Mouse (Mus musculus) MEL (cell line): ENCODE measurements at regions not wholly inside any gene's neighbourhood (a gene's known extent, or its start where the extent isn't known, plus 50 kb on each side); places are given as distances from the start of the nearest gene placed in this dataset.

Experiments
- DNase-seq: peaks from one replicate; pipeline ENCODE4 v3.0.0; 2011; ENCODE audit warnings: low read depth, low spot score
- H3K27ac ChIP-seq: 2 replicates; pipeline ENCODE4 v1.5.1; 2012; ENCODE audit warnings: low read depth, mild to moderate bottlenecking, control low read depth, low read length, moderate library complexity; ENCODE audit not compliant: control insufficient read depth
- H3K27me3 ChIP-seq, 2 experiments: fragments of 150-350 bp in 1 of 2; sonication (generic) in 1 of 2; 2 replicates each; pipeline ENCODE4 v1.6.1; 2012; ENCODE audit warnings: low read length in 2 of 2, mild to moderate bottlenecking in 2 of 2, improper control_type of control experiment in 1 of 2, moderate library complexity in 1 of 2; ENCODE audit not compliant: insufficient read depth in 2 of 2, control insufficient read depth in 1 of 2
- H3K36me3 ChIP-seq, 2 experiments: 2 replicates each; pipeline ENCODE4 v1.6.1; 2012 to 2014; ENCODE audit warnings: low read length in 2 of 2, improper control_type of control experiment in 1 of 2, inconsistent platforms in 1 of 2, mild to moderate bottlenecking in 1 of 2; ENCODE audit not compliant: insufficient read depth in 2 of 2, control insufficient read depth in 1 of 2
- H3K4me1 ChIP-seq, 2 experiments: fragments of 150-350 bp in 1 of 2; sonication (generic) in 1 of 2; 2 replicates each; pipeline ENCODE4 v1.6.1; 2012; ENCODE audit warnings: low read length in 2 of 2, improper control_type of control experiment in 1 of 2, mild to moderate bottlenecking in 1 of 2; ENCODE audit not compliant: insufficient read depth in 2 of 2, control insufficient read depth in 1 of 2
- H3K4me3 ChIP-seq, 2 experiments: fragments of 150-350 bp in 1 of 2; sonication (generic) in 1 of 2; 2 replicates each; pipeline ENCODE4 v1.5.1; 2012; ENCODE audit warnings: low read depth in 2 of 2, low read length in 2 of 2, mild to moderate bottlenecking in 2 of 2, moderate library complexity in 2 of 2, control low read depth in 1 of 2, improper control_type of control experiment in 1 of 2; ENCODE audit not compliant: control insufficient read depth in 1 of 2, insufficient read depth in 1 of 2
- H3K79me2 ChIP-seq: 2 replicates; pipeline ENCODE4 v1.6.1; 2012; ENCODE audit warnings: mild to moderate bottlenecking, low read length, moderate library complexity; ENCODE audit not compliant: control insufficient read depth, poor library complexity, insufficient read depth
- H3K9ac ChIP-seq: 2 replicates; pipeline ENCODE4 v1.6.1; 2012; ENCODE audit warnings: low read depth, mild to moderate bottlenecking, control low read depth, low read length, moderate library complexity; ENCODE audit not compliant: control insufficient read depth, poor library complexity, severe bottlenecking
- H3K9me3 ChIP-seq: fragments of 150-350 bp; sonication (generic); replicated peaks from 2 replicates; pipeline ENCODE4 v1.6.1; 2012; ENCODE audit warnings: mild to moderate bottlenecking, low read length, improper control_type of control experiment, moderate library complexity; ENCODE audit not compliant: insufficient read depth
- CHD1 ChIP-seq: IDR thresholded peaks from 2 replicates; pipeline ENCODE4 v1.6.1; 2012; ENCODE audit warnings: low read depth, mild to moderate bottlenecking, inconsistent platforms, low read length, improper control_type of control experiment
- CHD2 ChIP-seq: IDR thresholded peaks from 2 replicates; pipeline ENCODE4 v1.6.1; 2011; ENCODE audit warnings: low read length, improper control_type of control experiment
- CTCF ChIP-seq, 3 experiments: IDR thresholded peaks in 2 of 3; conservative IDR thresholded peaks in 1 of 3; 2 replicates each; pipeline ENCODE4 v1.5.1; 2011 to 2012; ENCODE audit warnings: low read length in 3 of 3, low read depth in 2 of 3, mild to moderate bottlenecking in 2 of 3, improper control_type of control experiment in 1 of 3, inconsistent platforms in 1 of 3, mixed read lengths in 1 of 3, moderate library complexity in 1 of 3; ENCODE audit not compliant: control insufficient read depth in 1 of 3, insufficient read depth in 1 of 3, poor library complexity in 1 of 3, severe bottlenecking in 1 of 3
- E2F4 ChIP-seq: IDR thresholded peaks from 2 replicates; pipeline ENCODE4 v1.6.1; 2011; ENCODE audit warnings: low read depth, low read length, improper control_type of control experiment, borderline replicate concordance
- EP300 ChIP-seq, 2 experiments: IDR thresholded peaks; 2 replicates each; pipeline ENCODE4 v1.6.1; 2011; ENCODE audit warnings: improper control_type of control experiment in 2 of 2, low read length in 2 of 2, low read depth in 1 of 2, mild to moderate bottlenecking in 1 of 2
- GATA1 ChIP-seq: IDR thresholded peaks from 2 replicates; pipeline ENCODE4 v1.6.1; 2011; ENCODE audit warnings: low read depth, low read length, improper control_type of control experiment
- MAZ ChIP-seq: IDR thresholded peaks from 2 replicates; pipeline ENCODE4 v1.6.1; 2012; ENCODE audit warnings: low read depth, mild to moderate bottlenecking, inconsistent platforms, low read length, improper control_type of control experiment
- MEF2A ChIP-seq: IDR thresholded peaks from 2 replicates; pipeline ENCODE4 v1.6.1; 2014; ENCODE audit warnings: low read depth, mild to moderate bottlenecking, inconsistent platforms, low read length, improper control_type of control experiment; ENCODE audit not compliant: poor library complexity, insufficient replicate concordance, severe bottlenecking; ENCODE audit errors: extremely low read depth
- MXI1 ChIP-seq: IDR thresholded peaks from 2 replicates; pipeline ENCODE4 v1.6.1; 2011; ENCODE audit warnings: mild to moderate bottlenecking, low read depth, low read length, improper control_type of control experiment
- MYB ChIP-seq: IDR thresholded peaks from 2 replicates; pipeline ENCODE4 v1.6.1; 2011; ENCODE audit warnings: mild to moderate bottlenecking, low read depth, low read length, improper control_type of control experiment
- RAD21 ChIP-seq: IDR thresholded peaks from 2 replicates; pipeline ENCODE4 v1.6.1; 2011; ENCODE audit warnings: mild to moderate bottlenecking, low read depth, low read length, improper control_type of control experiment
- RCOR1 ChIP-seq: IDR thresholded peaks from 2 replicates; pipeline ENCODE4 v1.6.1; 2012; ENCODE audit warnings: low read depth, mild to moderate bottlenecking, inconsistent platforms, low read length, improper control_type of control experiment
- SMC3 ChIP-seq: IDR thresholded peaks from 2 replicates; pipeline ENCODE4 v1.6.1; 2011; ENCODE audit warnings: low read depth, low read length, improper control_type of control experiment
- TAL1 ChIP-seq: IDR thresholded peaks from 2 replicates; pipeline ENCODE4 v1.6.1; 2012; ENCODE audit warnings: mild to moderate bottlenecking, inconsistent platforms, low read length, moderate library complexity, mixed read lengths
- ZC3H11A ChIP-seq: IDR thresholded peaks from 2 replicates; pipeline ENCODE4 v1.6.1; 2012; ENCODE audit warnings: low read depth, mild to moderate bottlenecking, inconsistent platforms, low read length, improper control_type of control experiment
- ZKSCAN1 ChIP-seq: IDR thresholded peaks from 2 replicates; pipeline ENCODE4 v1.6.1; 2012; ENCODE audit warnings: low read depth, mild to moderate bottlenecking, inconsistent platforms, low read length, improper control_type of control experiment, moderate library complexity
- ZMIZ1 ChIP-seq: IDR thresholded peaks from 2 replicates; pipeline ENCODE4 v1.6.1; 2012; ENCODE audit warnings: low read depth, mild to moderate bottlenecking, inconsistent platforms, low read length, improper control_type of control experiment, moderate library complexity
- ZNF384 ChIP-seq: IDR thresholded peaks from 2 replicates; pipeline ENCODE4 v1.6.1; 2012; ENCODE audit warnings: low read depth, mild to moderate bottlenecking, inconsistent platforms, low read length, improper control_type of control experiment

DNA sequence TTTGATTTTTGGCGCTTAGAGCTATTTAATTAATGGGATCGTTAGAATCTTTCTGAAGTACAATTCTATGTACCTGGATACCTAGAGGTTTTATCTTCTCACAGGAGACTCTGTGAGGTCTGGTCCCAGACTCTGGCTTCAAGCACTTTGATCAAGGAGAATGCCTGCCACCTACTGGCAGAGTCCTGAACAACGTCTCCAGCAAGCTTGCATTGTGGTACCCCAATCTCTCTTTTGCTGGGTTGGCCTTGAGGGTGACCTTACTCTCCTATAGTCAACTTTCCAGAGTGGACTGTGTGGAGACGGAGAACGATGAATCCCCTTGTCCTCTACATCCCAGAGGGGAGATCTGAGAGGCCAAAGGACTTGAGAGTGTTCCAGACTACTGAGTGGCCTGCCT lies 173.5 kb downstream of the Thbs2 start:
- Histone ChIP-seq H3K4me1 (no peaks in the 10 kb centered on the region), H3K9ac (no peak overlapping the region)
- TF ChIP-seq SMC3 (peak; percentile 64), CHD1 (no peak), ZC3H11A (peak; percentile 41; the same call in 1 of the 2 replicates), CTCF (IDR thresholded peaks at IDR 0.05 in 2 of 3, conservative IDR thresholded peaks at IDR 0.05 in 1 of 3; ENCODE audit: control insufficient read depth in 1 of 3, insufficient read depth in 1 of 3, low read depth in 2 of 3, low read length in 3 of 3, poor library complexity in 1 of 3, severe bottlenecking in 1 of 3) (peak; percentile 62 to 70 (median 66)), CHD2 (no peak), RAD21 (peak; percentile 62)
- TF ChIP-seq, all 39 proteins: peak for 4
- Histone ChIP-seq H3K27ac (no peak overlapping the region), H3K9me3 (no peaks in the 10 kb centered on the region), H3K4me3 (no peak overlapping the region), H3K36me3 (no peaks in the 10 kb centered on the region), H3K27me3 (no peaks in the 10 kb centered on the region), H3K79me2 (no peaks in the 10 kb centered on the region)
- DNase-seq, result peak; percentile 45

DNA sequence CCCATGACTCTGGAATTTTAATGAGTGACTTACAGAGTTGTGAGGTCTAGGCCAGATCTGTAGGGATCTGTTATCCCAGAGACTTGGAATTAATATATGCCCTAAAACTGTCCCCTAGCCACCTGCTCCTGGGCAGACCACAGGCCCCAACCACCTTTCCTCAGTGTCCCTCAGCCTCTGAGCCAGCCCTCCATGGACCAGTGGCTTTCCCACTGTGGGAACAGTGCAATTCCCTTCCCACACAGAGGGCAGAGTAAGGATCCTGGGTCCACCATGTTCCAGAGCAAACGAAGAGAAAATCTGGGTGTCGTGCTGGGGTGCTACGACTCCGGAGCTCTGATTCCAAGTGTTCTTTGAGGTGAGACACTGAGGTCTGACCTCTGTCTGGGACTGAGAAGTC lies 174.7 kb downstream of the Thbs2 start:
- no peak for DNase-seq
- TF ChIP-seq MAZ, result no peak
- TF ChIP-seq E2F4, result no peak
- TF ChIP-seq EP300 (IDR thresholded peaks at IDR 0.05; ENCODE audit: low read depth in 1 of 2, low read length in 2 of 2), result no peak
- TF ChIP-seq ZKSCAN1, result no peak
- no peak for TF ChIP-seq GATA1
- H3K27me3 ChIP-seq, result no peaks in the 10 kb centered on the region
- H3K9me3 ChIP-seq, result no peaks in the 10 kb centered on the region
- H3K27ac ChIP-seq, result no peak overlapping the region
- H3K4me1 ChIP-seq, result no peaks in the 10 kb centered on the region
- no peak overlapping the region for H3K4me3 ChIP-seq
- H3K79me2 ChIP-seq, result no peaks in the 10 kb centered on the region
- H3K9ac ChIP-seq, result no peak overlapping the region
- no peaks in the 10 kb centered on the region for H3K36me3 ChIP-seq

DNA sequence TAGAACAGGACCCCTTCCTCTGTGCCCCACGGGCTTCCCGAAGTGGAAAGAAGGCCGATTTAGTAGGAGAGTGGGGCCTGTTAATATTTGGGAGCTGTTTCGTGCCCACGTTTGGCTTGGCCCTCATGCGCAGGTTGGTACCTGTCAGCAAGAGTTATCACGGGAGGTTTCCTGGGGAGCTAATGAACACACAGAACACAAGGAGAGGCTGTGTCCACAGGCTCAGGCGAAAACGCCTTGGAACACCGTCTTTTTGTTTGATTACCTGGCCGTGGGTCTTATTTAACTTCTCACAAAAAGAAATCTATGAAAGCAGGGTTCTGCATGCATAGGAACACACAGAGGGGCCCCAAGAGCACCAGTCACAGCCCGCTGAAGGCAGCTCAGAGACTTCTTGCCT lies 175.8 kb downstream of the Thbs2 start:
- no peaks in the 10 kb centered on the region for H3K79me2 ChIP-seq
- H3K4me3 ChIP-seq, result no peak overlapping the region
- TF ChIP-seq ZMIZ1, result no peak
- no peak for TF ChIP-seq MYB
- TF ChIP-seq TAL1, result no peak
- TF ChIP-seq ZC3H11A, result no peak
- TF ChIP-seq MEF2A, result no peak
- TF ChIP-seq MXI1, result no peak
- TF ChIP-seq CHD1, result no peak
- TF ChIP-seq ZNF384, result no peak
- TF ChIP-seq RCOR1, result no peak

More for the DNA sequence above, 175.8 kb downstream of the Thbs2 start:
- Histone ChIP-seq H3K27me3 (no peaks in the 10 kb centered on the region), H3K27ac (no peak overlapping the region), H3K4me1 (no peaks in the 10 kb centered on the region), H3K9me3 (no peaks in the 10 kb centered on the region), H3K36me3 (no peaks in the 10 kb centered on the region), H3K9ac (no peak overlapping the region)
- no peak for DNase-seq
